Mouse (Mus musculus) MEL (cell line): ENCODE measurements at regions not wholly inside any gene's neighbourhood (a gene's known extent, or its start where the extent isn't known, plus 50 kb on each side); places are given as distances from the start of the nearest gene placed in this dataset.

Experiments used
- DNase-seq: peaks from one replicate; pipeline ENCODE4 v3.0.0; 2011; ENCODE audit warnings: low read depth, low spot score
- H3K27ac ChIP-seq: 2 replicates; pipeline ENCODE4 v1.5.1; 2012; ENCODE audit warnings: low read depth, mild to moderate bottlenecking, control low read depth, low read length, moderate library complexity; ENCODE audit not compliant: control insufficient read depth
- H3K27me3 ChIP-seq, 2 experiments: fragments of 150-350 bp in 1 of 2; sonication (generic) in 1 of 2; 2 replicates each; pipeline ENCODE4 v1.6.1; 2012; ENCODE audit warnings: low read length in 2 of 2, mild to moderate bottlenecking in 2 of 2, improper control_type of control experiment in 1 of 2, moderate library complexity in 1 of 2; ENCODE audit not compliant: insufficient read depth in 2 of 2, control insufficient read depth in 1 of 2
- H3K36me3 ChIP-seq, 2 experiments: 2 replicates each; pipeline ENCODE4 v1.6.1; 2012 to 2014; ENCODE audit warnings: low read length in 2 of 2, improper control_type of control experiment in 1 of 2, inconsistent platforms in 1 of 2, mild to moderate bottlenecking in 1 of 2; ENCODE audit not compliant: insufficient read depth in 2 of 2, control insufficient read depth in 1 of 2
- H3K4me1 ChIP-seq, 2 experiments: fragments of 150-350 bp in 1 of 2; sonication (generic) in 1 of 2; 2 replicates each; pipeline ENCODE4 v1.6.1; 2012; ENCODE audit warnings: low read length in 2 of 2, improper control_type of control experiment in 1 of 2, mild to moderate bottlenecking in 1 of 2; ENCODE audit not compliant: insufficient read depth in 2 of 2, control insufficient read depth in 1 of 2
- H3K4me3 ChIP-seq, 2 experiments: fragments of 150-350 bp in 1 of 2; sonication (generic) in 1 of 2; 2 replicates each; pipeline ENCODE4 v1.5.1; 2012; ENCODE audit warnings: low read depth in 2 of 2, low read length in 2 of 2, mild to moderate bottlenecking in 2 of 2, moderate library complexity in 2 of 2, control low read depth in 1 of 2, improper control_type of control experiment in 1 of 2; ENCODE audit not compliant: control insufficient read depth in 1 of 2, insufficient read depth in 1 of 2
- H3K79me2 ChIP-seq: 2 replicates; pipeline ENCODE4 v1.6.1; 2012; ENCODE audit warnings: mild to moderate bottlenecking, low read length, moderate library complexity; ENCODE audit not compliant: control insufficient read depth, poor library complexity, insufficient read depth
- H3K9ac ChIP-seq: 2 replicates; pipeline ENCODE4 v1.6.1; 2012; ENCODE audit warnings: low read depth, mild to moderate bottlenecking, control low read depth, low read length, moderate library complexity; ENCODE audit not compliant: control insufficient read depth, poor library complexity, severe bottlenecking
- H3K9me3 ChIP-seq: fragments of 150-350 bp; sonication (generic); replicated peaks from 2 replicates; pipeline ENCODE4 v1.6.1; 2012; ENCODE audit warnings: mild to moderate bottlenecking, low read length, improper control_type of control experiment, moderate library complexity; ENCODE audit not compliant: insufficient read depth
- CHD1 ChIP-seq: IDR thresholded peaks from 2 replicates; pipeline ENCODE4 v1.6.1; 2012; ENCODE audit warnings: low read depth, mild to moderate bottlenecking, inconsistent platforms, low read length, improper control_type of control experiment
- CHD2 ChIP-seq: IDR thresholded peaks from 2 replicates; pipeline ENCODE4 v1.6.1; 2011; ENCODE audit warnings: low read length, improper control_type of control experiment
- CTCF ChIP-seq, 3 experiments: IDR thresholded peaks in 2 of 3; conservative IDR thresholded peaks in 1 of 3; 2 replicates each; pipeline ENCODE4 v1.5.1; 2011 to 2012; ENCODE audit warnings: low read length in 3 of 3, low read depth in 2 of 3, mild to moderate bottlenecking in 2 of 3, improper control_type of control experiment in 1 of 3, inconsistent platforms in 1 of 3, mixed read lengths in 1 of 3, moderate library complexity in 1 of 3; ENCODE audit not compliant: control insufficient read depth in 1 of 3, insufficient read depth in 1 of 3, poor library complexity in 1 of 3, severe bottlenecking in 1 of 3
- GABPA ChIP-seq: IDR thresholded peaks from 2 replicates; pipeline ENCODE4 v1.6.1; 2012; ENCODE audit warnings: low read depth, mild to moderate bottlenecking, inconsistent platforms, low read length, improper control_type of control experiment, moderate library complexity
- GATA1 ChIP-seq: IDR thresholded peaks from 2 replicates; pipeline ENCODE4 v1.6.1; 2011; ENCODE audit warnings: low read depth, low read length, improper control_type of control experiment
- HCFC1 ChIP-seq: IDR thresholded peaks from 2 replicates; pipeline ENCODE4 v1.6.1; 2012; ENCODE audit warnings: low read depth, mild to moderate bottlenecking, inconsistent platforms, low read length, improper control_type of control experiment, moderate library complexity
- JUND ChIP-seq: IDR thresholded peaks from 2 replicates; pipeline ENCODE4 v1.6.1; 2011; ENCODE audit warnings: low read depth, mild to moderate bottlenecking, improper control_type of control experiment, low read length
- KAT2A ChIP-seq: conservative IDR thresholded peaks from 2 replicates; pipeline ENCODE4 v1.6.1; 2012; ENCODE audit warnings: low read depth, low read length, improper control_type of control experiment, inconsistent platforms
- MAFK ChIP-seq: IDR thresholded peaks from 2 replicates; pipeline ENCODE4 v1.6.1; 2011; ENCODE audit warnings: low read depth, mild to moderate bottlenecking, low read length, improper control_type of control experiment, borderline replicate concordance
- MAX ChIP-seq: IDR thresholded peaks from 2 replicates; pipeline ENCODE4 v1.6.1; 2011; ENCODE audit warnings: low read length, improper control_type of control experiment
- MAZ ChIP-seq: IDR thresholded peaks from 2 replicates; pipeline ENCODE4 v1.6.1; 2012; ENCODE audit warnings: low read depth, mild to moderate bottlenecking, inconsistent platforms, low read length, improper control_type of control experiment
- MEF2A ChIP-seq: IDR thresholded peaks from 2 replicates; pipeline ENCODE4 v1.6.1; 2014; ENCODE audit warnings: low read depth, mild to moderate bottlenecking, inconsistent platforms, low read length, improper control_type of control experiment; ENCODE audit not compliant: poor library complexity, insufficient replicate concordance, severe bottlenecking; ENCODE audit errors: extremely low read depth
- MXI1 ChIP-seq: IDR thresholded peaks from 2 replicates; pipeline ENCODE4 v1.6.1; 2011; ENCODE audit warnings: mild to moderate bottlenecking, low read depth, low read length, improper control_type of control experiment
- MYC ChIP-seq: IDR thresholded peaks from 2 replicates; pipeline ENCODE4 v1.6.1; 2011; ENCODE audit warnings: low read depth, mild to moderate bottlenecking, low read length, improper control_type of control experiment, moderate library complexity
- NELFE ChIP-seq: IDR thresholded peaks from 2 replicates; pipeline ENCODE4 v1.6.1; 2011; ENCODE audit warnings: low read depth, low read length, improper control_type of control experiment
- SMC3 ChIP-seq: IDR thresholded peaks from 2 replicates; pipeline ENCODE4 v1.6.1; 2011; ENCODE audit warnings: low read depth, low read length, improper control_type of control experiment
- TCF12 ChIP-seq: IDR thresholded peaks from 2 replicates; pipeline ENCODE4 v1.6.1; 2014; ENCODE audit warnings: low read depth, mild to moderate bottlenecking, inconsistent platforms, low read length, improper control_type of control experiment, moderate library complexity
- UBTF ChIP-seq: IDR thresholded peaks from 2 replicates; pipeline ENCODE4 v1.6.1; 2012; ENCODE audit warnings: low read depth, mild to moderate bottlenecking, inconsistent platforms, low read length, improper control_type of control experiment, moderate library complexity, borderline replicate concordance; ENCODE audit not compliant: insufficient read depth
- USF1 ChIP-seq: IDR thresholded peaks from 2 replicates; pipeline ENCODE4 v1.6.1; 2014; ENCODE audit warnings: low read depth, mild to moderate bottlenecking, inconsistent platforms, low read length, improper control_type of control experiment, moderate library complexity
- ZKSCAN1 ChIP-seq: IDR thresholded peaks from 2 replicates; pipeline ENCODE4 v1.6.1; 2012; ENCODE audit warnings: low read depth, mild to moderate bottlenecking, inconsistent platforms, low read length, improper control_type of control experiment, moderate library complexity
- ZMIZ1 ChIP-seq: IDR thresholded peaks from 2 replicates; pipeline ENCODE4 v1.6.1; 2012; ENCODE audit warnings: low read depth, mild to moderate bottlenecking, inconsistent platforms, low read length, improper control_type of control experiment, moderate library complexity
- ZNF384 ChIP-seq: IDR thresholded peaks from 2 replicates; pipeline ENCODE4 v1.6.1; 2012; ENCODE audit warnings: low read depth, mild to moderate bottlenecking, inconsistent platforms, low read length, improper control_type of control experiment

GRCm38 (mm10) chr3:45577035-45577434, 198.8 kb downstream of the Pcdh10 start:
- Histone ChIP-seq H3K36me3 (no peaks in the 10 kb centered on the region), H3K4me3 (no peak overlapping the region), H3K4me1 (no peaks in the 10 kb centered on the region), H3K9me3 (no peaks in the 10 kb centered on the region), H3K9ac (no peak overlapping the region), H3K79me2 (no peaks in the 10 kb centered on the region), H3K27me3 (no peaks in the 10 kb centered on the region)
- no peak for DNase-seq
- no peak for TF ChIP-seq SMC3
- no peak for TF ChIP-seq ZMIZ1
- TF ChIP-seq USF1 = no peak
- TF ChIP-seq HCFC1 = no peak
- TF ChIP-seq GABPA = no peak
- no peak for TF ChIP-seq ZNF384
- TF ChIP-seq ZKSCAN1 = no peak
- no peak for TF ChIP-seq UBTF
- no peak for TF ChIP-seq MYC
- TF ChIP-seq KAT2A = no peak
- TF ChIP-seq MAX = no peak
- no peak for TF ChIP-seq MAZ
- TF ChIP-seq JUND = no peak
- TF ChIP-seq, all 39 proteins: peak for 0
- H3K27ac ChIP-seq = no peak overlapping the region

GRCm38 (mm10) chr3:45593561-45593960, 215.4 kb downstream of the Pcdh10 start:
- Histone ChIP-seq H3K4me1 (no peaks in the 10 kb centered on the region), H3K27me3 (no peaks in the 10 kb centered on the region), H3K79me2 (no peaks in the 10 kb centered on the region), H3K9me3 (no peaks in the 10 kb centered on the region), H3K36me3 (no peaks in the 10 kb centered on the region), H3K9ac (no peak overlapping the region), H3K4me3 (no peak overlapping the region), H3K27ac (no peak overlapping the region)
- no peak for TF ChIP-seq MAX
- TF ChIP-seq ZMIZ1 = no peak
- TF ChIP-seq MEF2A = no peak
- no peak for TF ChIP-seq CHD2
- no peak for TF ChIP-seq JUND
- no peak for TF ChIP-seq MXI1
- TF ChIP-seq CHD1 = no peak
- TF ChIP-seq MAFK = no peak
- TF ChIP-seq ZNF384 = no peak
- TF ChIP-seq NELFE = no peak
- TF ChIP-seq CTCF (IDR thresholded peaks at IDR 0.05 in 2 of 3, conservative IDR thresholded peaks at IDR 0.05 in 1 of 3; ENCODE audit: control insufficient read depth in 1 of 3, insufficient read depth in 1 of 3, low read depth in 2 of 3, low read length in 3 of 3, poor library complexity in 1 of 3, severe bottlenecking in 1 of 3) = no peak
- no peak for TF ChIP-seq UBTF
- no peak for TF ChIP-seq TCF12
- TF ChIP-seq GATA1 = no peak
- DNase-seq = no peak
